Mouse (Mus musculus): ENCODE data around the gene Slc15a4.

Slc15a4 gene

GRCm38 (mm10) chr5:127632167-127633145, at the start of gene Slc15a4, which contains the start of gene Glt1d1:
Slc15a4 (minus strand) TSS chr5:127632897.
Glt1d1 (plus strand) TSS chr5:127632262.
- no peak for DNase-seq (ENCODE audit: low spot score)

- no peak for DNase-seq (ENCODE audit: low spot score)
Measured at GRCm38 (mm10) chr5:127678501-127678900, 45.8 kb upstream of the Slc15a4 start.

- no peak for DNase-seq (ENCODE audit: low spot score)
Measured at GRCm38 (mm10) chr5:127677561-127677960, 44.9 kb upstream of the Slc15a4 start.

- no peak for DNase-seq (ENCODE audit: low spot score)
Measured at GRCm38 (mm10) chr5:127673913-127674312, 41.2 kb upstream of the Slc15a4 start.

GRCm38 (mm10) chr5:127660979-127661378, 28.3 kb upstream of the Slc15a4 start:
- DNase-seq (ENCODE audit: low spot score), result no peak

- no peak for DNase-seq (ENCODE audit: low spot score)
Measured at GRCm38 (mm10) chr5:127660267-127660666, 27.6 kb upstream of the Slc15a4 start.

- no peak for DNase-seq (ENCODE audit: low spot score)
Measured at GRCm38 (mm10) chr5:127659312-127659711, 26.6 kb upstream of the Slc15a4 start.

- no peak for DNase-seq (ENCODE audit: low spot score)
Measured at GRCm38 (mm10) chr5:127658257-127658656, 25.6 kb upstream of the Slc15a4 start.

- DNase-seq (ENCODE audit: low spot score), result no peak
Measured at GRCm38 (mm10) chr5:127649077-127649476, 16.4 kb upstream of the Slc15a4 start.

GRCm38 (mm10) chr5:127648046-127648445, 15.3 kb upstream of the Slc15a4 start:
- no peak for DNase-seq (ENCODE audit: low spot score)

- DNase-seq (ENCODE audit: low spot score), result no peak
Measured at GRCm38 (mm10) chr5:127641185-127641958, 8.7 kb upstream of the Slc15a4 start.

GRCm38 (mm10) chr5:127640359-127640758, 7.7 kb upstream of the Slc15a4 start:
- DNase-seq (ENCODE audit: low spot score), result no peak

- DNase-seq (ENCODE audit: low spot score), result no peak
Measured at GRCm38 (mm10) chr5:127639635-127640034, 6.9 kb upstream of the Slc15a4 start.

GRCm38 (mm10) chr5:127639067-127639605, 6.4 kb upstream of the Slc15a4 start:
- DNase-seq (ENCODE audit: low spot score), result no peak

GRCm38 (mm10) chr5:127638177-127638576, 5.5 kb upstream of the Slc15a4 start:
- DNase-seq (ENCODE audit: low spot score), result no peak

- no peak for DNase-seq (ENCODE audit: low spot score)
Measured at GRCm38 (mm10) chr5:127637622-127638021, 4.9 kb upstream of the Slc15a4 start.

GRCm38 (mm10) chr5:127633666-127634065, 969 bp upstream of the Slc15a4 start:
- DNase-seq (ENCODE audit: low spot score), result no peak

GRCm38 (mm10) chr5:127633188-127633587, 491 bp upstream of the Slc15a4 start:
- DNase-seq (ENCODE audit: low spot score), result no peak

- DNase-seq (ENCODE audit: low spot score), result no peak
Measured at GRCm38 (mm10) chr5:127631671-127632070, 1.0 kb downstream of the Slc15a4 start.

- DNase-seq (ENCODE audit: low spot score), result no peak
Measured at GRCm38 (mm10) chr5:127627242-127627641, 5.5 kb downstream of the Slc15a4 start.

- DNase-seq (ENCODE audit: low spot score), result no peak
Measured at GRCm38 (mm10) chr5:127624427-127625213, 8.1 kb downstream of the Slc15a4 start.

- no peak for DNase-seq (ENCODE audit: low spot score)
Measured at GRCm38 (mm10) chr5:127621108-127621507, 11.6 kb downstream of the Slc15a4 start.
